Mouse (Mus musculus): ENCODE measurements around the gene Haus4. TPM values are rescaled to one million over a fixed set of nuclear protein-coding genes. Genes with fewer than 3 reads are reported as not detected.
A peak's percentile ranks its signal among the peaks of the same experiment; 100 is the strongest.

Gene Haus4
- polyA plus RNA-seq, 1 experiment from 2014 or later = 50.2 TPM

DNA sequence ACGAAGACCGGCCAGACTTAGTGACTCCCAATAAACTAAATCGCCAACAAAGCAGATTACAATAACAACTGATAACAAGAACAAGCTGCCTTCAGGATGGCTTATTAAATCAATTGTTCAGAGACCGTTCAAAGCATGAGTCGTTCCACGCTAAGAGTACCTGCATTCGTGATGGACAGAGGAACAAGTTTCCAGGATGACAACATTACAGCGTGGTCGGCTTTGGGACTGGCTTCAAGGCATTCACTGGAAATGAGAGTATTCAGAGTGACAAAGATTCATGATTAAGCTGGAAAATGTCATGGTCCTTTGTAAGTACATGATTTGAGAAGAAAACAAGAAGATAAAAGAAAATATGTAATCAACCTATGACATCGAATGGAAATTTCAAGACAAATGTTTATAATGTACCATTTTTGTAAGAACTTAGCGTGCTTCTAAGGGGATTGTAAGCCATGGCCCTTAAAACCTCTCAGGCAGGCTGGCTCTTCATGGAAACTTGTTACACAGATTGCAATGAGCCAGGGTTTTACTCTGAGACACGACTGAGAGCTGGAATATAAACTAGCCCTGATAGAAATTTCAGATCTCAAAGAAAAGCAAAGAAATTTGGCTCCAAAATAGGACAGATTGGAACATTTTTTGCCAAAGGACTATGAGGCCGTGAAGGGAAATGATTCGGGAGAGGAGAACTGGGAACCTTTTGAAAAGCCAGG is 6.3 kb upstream of the Haus4 start:
- H3K27ac ChIP-seq = no peak overlapping the region
- 80% methylated on average over 14 of the region's 14 CpGs for WGBS
- DNase-seq (ENCODE audit: low spot score) = no peak

GRCm38 (mm10) chr14:54557330-54557729 is 2.9 kb upstream of the Haus4 start:
- Histone ChIP-seq H3K27ac (no peak overlapping the region), H3K9me3 (no peaks in the 10 kb centered on the region), H3K27me3 (ENCODE audit: insufficient read depth, poor library complexity, severe bottlenecking) (no peaks in the 10 kb centered on the region), H3K4me3 (no peak overlapping the region), H3K36me3 (0 out of 2 replicates have a peak, but pooled peaks cover under 1% of the 10 kb centered on the region), H3K4me1 (peaks cover 5% of the 10 kb centered on the region; the same call in 1 of the 2 replicates)
- DNase-seq (ENCODE audit: low spot score) = no peak
- WGBS = 86% methylated on average over 8 of the region's 8 CpGs

More for the DNA sequence above, 6.3 kb upstream of the Haus4 start:
- Histone ChIP-seq H3K4me1 (no peaks in the 10 kb centered on the region), H3K36me3 (no peaks in the 10 kb centered on the region), H3K9me3 (no peaks in the 10 kb centered on the region), H3K27me3 (ENCODE audit: insufficient read depth, poor library complexity, severe bottlenecking) (no peaks in the 10 kb centered on the region), H3K4me3 (no peak overlapping the region)

GRCm38 (mm10) chr14:54553454-54553974 is 902 bp downstream of the Haus4 start:
- H3K9me3 ChIP-seq = no peaks in the 10 kb centered on the region
- H3K27ac ChIP-seq = peak overlapping the region; percentile 96
- H3K36me3 ChIP-seq = peaks cover 39% of the 10 kb centered on the region
- H3K4me1 ChIP-seq = peaks cover 5% of the 10 kb centered on the region; the same call in 1 of the 2 replicates
- WGBS = 9% methylated on average over 21 of the region's 21 CpGs
- H3K4me3 ChIP-seq = peak overlapping the region; percentile 61
- H3K27me3 ChIP-seq (ENCODE audit: insufficient read depth, poor library complexity, severe bottlenecking) = no peaks in the 10 kb centered on the region
- DNase-seq (ENCODE audit: low spot score) = no peak

DNA sequence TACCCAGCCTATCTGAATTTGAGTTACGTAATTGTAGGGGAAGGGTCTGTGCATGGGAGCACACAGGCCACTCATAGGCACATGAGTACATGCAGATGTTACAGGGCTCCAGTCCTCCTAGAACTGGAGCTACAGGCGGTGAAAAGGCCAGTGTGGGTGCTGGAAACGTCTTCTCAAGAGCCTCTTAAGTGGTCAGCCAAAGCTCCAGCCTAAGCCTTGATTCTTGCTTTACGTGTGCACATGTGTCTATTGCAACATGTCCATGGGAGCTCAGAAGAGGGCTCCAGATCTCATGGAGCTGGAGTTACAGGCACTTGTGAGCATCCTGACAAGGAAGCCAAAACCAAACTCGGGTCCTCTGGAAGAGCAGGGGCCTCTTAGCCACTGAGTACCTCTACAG is 9.7 kb downstream of the Haus4 start:
- H3K4me3 ChIP-seq = no peak overlapping the region
- 81% methylated on average over 5 of the region's 5 CpGs for WGBS
- H3K27ac ChIP-seq = no peak overlapping the region
- DNase-seq (ENCODE audit: low spot score) = no peak
- H3K9me3 ChIP-seq = no peaks in the 10 kb centered on the region
- H3K36me3 ChIP-seq = peaks cover 82% of the 10 kb centered on the region
- peaks cover 6% of the 10 kb centered on the region; the same call in 1 of the 2 replicates for H3K4me1 ChIP-seq
- H3K27me3 ChIP-seq (ENCODE audit: insufficient read depth, poor library complexity, severe bottlenecking) = no peaks in the 10 kb centered on the region

DNA sequence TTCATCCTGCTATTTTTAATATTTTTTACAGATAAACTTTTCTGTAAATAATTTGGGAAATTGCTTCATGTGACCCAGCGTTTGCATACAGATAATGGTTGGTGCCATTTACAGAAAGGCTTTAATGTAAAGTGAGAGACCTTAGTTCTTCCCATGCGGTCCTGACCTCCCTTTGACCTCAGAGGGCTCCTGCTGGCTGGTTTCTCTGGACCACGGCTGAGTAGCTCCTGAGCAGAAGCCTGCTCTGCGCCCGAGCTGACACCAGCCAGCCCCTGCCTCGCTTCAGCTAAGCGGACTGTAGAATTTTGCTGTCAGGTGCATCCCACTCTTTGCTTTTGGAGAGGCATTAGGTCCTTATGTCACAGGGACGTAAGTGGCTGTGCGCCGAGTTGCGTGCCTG is 13.6 kb downstream of the Haus4 start:
- 0 out of 2 replicates have a peak overlapping the region, but pooled peaks have one; percentile 22 for H3K27ac ChIP-seq
- H3K27me3 ChIP-seq (ENCODE audit: insufficient read depth, poor library complexity, severe bottlenecking) = no peaks in the 10 kb centered on the region
- H3K9me3 ChIP-seq = no peaks in the 10 kb centered on the region
- DNase-seq (ENCODE audit: low spot score) = no peak
- WGBS = 66% methylated on average over 11 of the region's 11 CpGs
- H3K36me3 ChIP-seq = peaks cover 44% of the 10 kb centered on the region
- no peak overlapping the region for H3K4me3 ChIP-seq
- peaks cover 6% of the 10 kb centered on the region; the same call in 1 of the 2 replicates for H3K4me1 ChIP-seq

DNA sequence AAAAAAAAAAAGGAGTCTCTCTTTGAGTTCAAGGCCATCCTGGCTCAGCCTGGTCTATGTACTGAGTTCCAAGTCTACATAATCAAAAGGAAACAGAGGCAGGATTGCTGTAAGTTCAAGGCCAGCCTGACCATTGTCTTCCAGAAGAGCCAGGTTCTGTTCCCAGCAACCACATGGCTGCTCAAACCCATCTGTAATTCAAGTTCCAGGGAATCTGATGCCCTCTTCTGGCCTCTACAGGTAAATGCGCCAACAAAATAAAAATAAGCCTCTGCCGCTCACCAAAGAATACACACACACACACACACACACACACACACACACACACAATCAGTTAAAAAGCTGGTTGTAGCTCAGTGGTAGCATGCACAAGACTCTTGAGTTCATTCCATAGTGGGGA is 15.8 kb downstream of the Haus4 start:
- Histone ChIP-seq H3K9me3 (no peaks in the 10 kb centered on the region), H3K27me3 (ENCODE audit: insufficient read depth, poor library complexity, severe bottlenecking) (no peaks in the 10 kb centered on the region), H3K36me3 (peaks cover 23% of the 10 kb centered on the region), H3K4me1 (peaks cover 6% of the 10 kb centered on the region; the same call in 1 of the 2 replicates), H3K4me3 (no peak overlapping the region), H3K27ac (no peak overlapping the region)
- 78% methylated on average over 2 of the region's 2 CpGs for WGBS
- no peak for DNase-seq (ENCODE audit: low spot score)

DNA sequence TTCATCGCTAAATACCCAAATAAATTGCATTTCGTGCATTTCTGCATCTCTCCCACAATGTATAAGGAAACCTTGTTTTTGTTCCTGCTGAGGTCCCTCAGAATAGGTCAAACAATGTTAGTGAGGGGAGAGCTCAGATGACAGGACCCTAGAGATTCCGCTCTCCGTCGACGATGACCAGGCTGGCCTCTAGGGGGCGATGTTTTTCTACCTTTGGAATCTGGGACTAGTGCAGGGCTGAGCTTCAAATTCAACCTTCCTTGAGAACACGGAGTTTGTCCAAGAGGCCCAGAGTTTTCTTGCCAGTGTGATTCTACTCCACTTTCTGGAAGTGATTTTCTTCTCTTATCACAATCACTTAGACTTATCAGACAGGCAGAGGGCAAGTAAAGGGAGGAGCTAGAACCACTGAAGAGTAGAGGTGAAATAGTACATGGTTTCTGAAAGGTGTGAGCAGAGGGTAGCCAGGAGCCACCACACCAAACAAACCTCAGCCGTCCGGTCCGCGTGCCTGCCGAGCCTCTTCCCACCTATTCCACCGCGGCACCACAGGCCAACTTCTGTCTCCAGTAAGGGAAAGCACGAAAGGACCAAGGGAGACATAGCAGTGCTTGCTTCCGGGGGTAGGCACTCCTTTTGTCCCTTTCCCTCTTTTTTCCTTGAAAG is 25.8 kb downstream of the Haus4 start:
- no peaks in the 10 kb centered on the region for H3K27me3 ChIP-seq (ENCODE audit: insufficient read depth, poor library complexity, severe bottlenecking)
- DNase-seq (ENCODE audit: low spot score) = peak; percentile 89
- H3K27ac ChIP-seq = peak overlapping the region; percentile 47; the same call in 1 of the 2 replicates
- WGBS = 11% methylated on average over 17 of the region's 17 CpGs
- no peaks in the 10 kb centered on the region for H3K9me3 ChIP-seq
- 0 out of 2 replicates have a peak overlapping the region, but pooled peaks have one; percentile 13 for H3K4me3 ChIP-seq
- peaks cover 20% of the 10 kb centered on the region for H3K4me1 ChIP-seq
- H3K36me3 ChIP-seq = no peaks in the 10 kb centered on the region

DNA sequence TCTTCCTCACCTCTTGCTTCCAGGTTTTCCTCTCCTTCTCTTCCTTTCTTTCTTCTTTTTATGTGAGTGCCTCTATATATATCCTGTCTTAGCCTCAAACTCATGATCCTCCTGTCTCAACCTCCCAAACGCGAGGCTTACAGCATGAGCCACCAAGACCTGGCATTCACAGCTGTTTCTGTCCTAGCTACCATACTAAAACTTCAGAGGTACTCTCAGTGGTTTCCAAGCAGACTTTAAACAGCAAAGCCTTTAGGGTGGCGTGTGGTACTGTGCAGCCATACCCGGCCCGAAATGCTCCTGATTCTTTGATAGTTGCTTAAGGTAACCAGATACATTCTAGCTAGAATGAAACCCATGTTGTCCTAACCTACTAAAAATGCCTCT is 26.4 kb downstream of the Haus4 start:
- Histone ChIP-seq H3K4me3 (peak overlapping the region; percentile 62), H3K27ac (peak overlapping the region; percentile 82; the same call in 1 of the 2 replicates), H3K9me3 (no peaks in the 10 kb centered on the region), H3K27me3 (ENCODE audit: insufficient read depth, poor library complexity, severe bottlenecking) (no peaks in the 10 kb centered on the region), H3K4me1 (peaks cover 20% of the 10 kb centered on the region), H3K36me3 (no peaks in the 10 kb centered on the region)
- WGBS = 21% methylated on average over 5 of the region's 5 CpGs
- DNase-seq (ENCODE audit: low spot score) = no peak

DNA sequence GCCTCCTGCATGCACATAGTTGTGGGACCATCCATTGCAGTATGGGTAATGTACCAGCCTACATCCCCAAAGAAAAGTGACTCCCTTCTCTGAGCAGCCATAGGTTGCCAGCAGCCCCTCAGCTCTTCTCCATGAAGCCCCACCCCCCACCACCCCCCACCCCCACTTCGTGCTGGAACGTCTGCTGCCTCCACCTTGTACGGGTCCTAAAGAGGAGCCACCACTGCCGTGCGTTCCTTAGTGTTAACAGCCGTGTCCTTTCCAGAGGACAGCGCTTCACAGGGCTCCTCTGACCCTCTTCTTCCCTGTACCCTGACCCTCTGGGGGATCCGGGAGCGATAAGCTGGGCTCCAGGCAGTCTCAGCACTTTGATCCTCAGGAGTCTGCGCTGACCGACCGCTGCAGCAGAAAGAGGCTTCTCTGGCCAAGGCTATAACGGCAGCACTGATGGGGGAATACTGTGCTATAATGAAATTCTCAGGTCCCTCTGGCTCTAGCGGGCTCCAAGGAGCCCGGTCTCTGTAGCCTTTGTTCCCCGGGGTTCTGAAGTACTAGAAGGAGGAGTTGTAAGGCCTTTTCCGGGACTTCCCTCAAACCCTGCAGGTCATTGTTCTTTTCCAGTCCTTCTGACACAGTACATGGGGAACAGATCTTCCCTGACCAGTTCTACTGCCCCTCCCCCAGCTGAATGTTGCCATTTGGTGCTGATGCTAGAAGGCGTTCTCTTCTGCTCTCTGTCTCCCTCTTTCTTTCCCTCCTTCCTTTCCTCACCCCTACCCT is 27.0 kb downstream of the Haus4 start:
- Histone ChIP-seq H3K4me1 (peaks cover 20% of the 10 kb centered on the region), H3K27me3 (ENCODE audit: insufficient read depth, poor library complexity, severe bottlenecking) (no peaks in the 10 kb centered on the region), H3K9me3 (no peaks in the 10 kb centered on the region), H3K4me3 (peak overlapping the region; percentile 62), H3K36me3 (no peaks in the 10 kb centered on the region), H3K27ac (peak overlapping the region; percentile 82)
- under 1% methylated on average over 18 of the region's 18 CpGs for WGBS
- no peak for DNase-seq (ENCODE audit: low spot score)

- H3K27me3 ChIP-seq (ENCODE audit: insufficient read depth, poor library complexity, severe bottlenecking) = no peaks in the 10 kb centered on the region
- H3K4me3 ChIP-seq = no peak overlapping the region
- 29% methylated on average over 6 of the region's 6 CpGs for WGBS
- H3K27ac ChIP-seq = no peak overlapping the region
- peaks cover 17% of the 10 kb centered on the region for H3K4me1 ChIP-seq
- no peaks in the 10 kb centered on the region for H3K36me3 ChIP-seq
- no peak for DNase-seq (ENCODE audit: low spot score)
- no peaks in the 10 kb centered on the region for H3K9me3 ChIP-seq
These were observed 30.8 kb downstream of the Haus4 start for GRCm38 (mm10) chr14:54523600-54523999.

DNA sequence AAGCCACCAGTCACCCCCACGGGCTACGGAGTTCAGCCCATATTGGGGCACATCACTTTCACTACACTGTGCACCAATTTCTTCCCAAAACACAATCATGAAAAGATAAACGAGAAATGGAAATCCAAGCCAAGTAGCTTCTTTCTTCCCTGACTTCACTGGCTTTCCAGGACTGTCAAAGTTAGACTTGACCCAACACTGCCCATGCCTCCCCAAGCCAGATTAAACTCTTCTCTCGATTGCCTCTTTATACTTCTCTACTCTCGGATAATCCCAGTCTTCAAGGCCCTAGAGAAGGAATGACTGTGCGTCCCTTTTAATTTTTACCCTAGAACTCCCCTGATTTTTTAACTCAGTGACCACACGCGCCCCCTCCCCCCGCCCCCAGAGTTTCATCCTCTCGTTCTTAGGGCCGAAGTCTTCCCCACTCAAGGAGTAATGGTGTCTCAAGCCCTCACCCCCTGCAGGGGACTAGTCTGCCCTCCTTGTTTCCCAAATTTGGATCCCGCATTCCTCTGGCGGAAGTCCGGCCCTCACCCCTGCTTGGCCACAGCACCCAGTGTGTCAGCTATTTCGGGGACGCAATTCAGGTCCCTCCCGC is 37.6 kb downstream of the Haus4 start:
- WGBS = 6% methylated on average over 17 of the region's 17 CpGs

GRCm38 (mm10) chr14:54509774-54510173 is 44.6 kb downstream of the Haus4 start:
- Histone ChIP-seq H3K36me3 (peaks cover 89% of the 10 kb centered on the region), H3K4me3 (no peak overlapping the region), H3K27me3 (ENCODE audit: insufficient read depth, poor library complexity, severe bottlenecking) (no peaks in the 10 kb centered on the region), H3K4me1 (no peaks in the 10 kb centered on the region), H3K27ac (no peak overlapping the region), H3K9me3 (no peaks in the 10 kb centered on the region)
- 90% methylated on average over 9 of the region's 9 CpGs for WGBS
- DNase-seq (ENCODE audit: low spot score) = no peak

More for the DNA sequence above, 37.6 kb downstream of the Haus4 start:
- Histone ChIP-seq H3K4me3 (peak overlapping the region; percentile 78), H3K27me3 (ENCODE audit: insufficient read depth, poor library complexity, severe bottlenecking) (no peaks in the 10 kb centered on the region), H3K36me3 (peaks cover 36% of the 10 kb centered on the region), H3K4me1 (peaks cover 19% of the 10 kb centered on the region), H3K27ac (peak overlapping the region; percentile 92), H3K9me3 (no peaks in the 10 kb centered on the region)
- DNase-seq (ENCODE audit: low spot score) = no peak
